Mouse (Mus musculus): ENCODE data around the gene Nhsl1. TPM values are rescaled to one million over a fixed set of nuclear protein-coding genes. Genes with fewer than 3 reads are reported as not detected.

The Nhsl1 gene
- polyA plus RNA-seq, 1 experiment, result 44.6 TPM

GRCm38 (mm10) chr10:18469279-18470135, 150.7 kb downstream of the Nhsl1 start:
- Histone ChIP-seq H3K27ac (ENCODE audit: insufficient read depth, low read depth, low read length) (peak overlapping the region; percentile 93), H3K36me3 (ENCODE audit: control insufficient read depth, insufficient read depth, low read length) (peaks cover 12% of the 10 kb centered on the region), H3K4me3 (ENCODE audit: low read depth, low read length) (peak overlapping the region; percentile 45), H3K27me3 (ENCODE audit: control insufficient read depth, insufficient read depth, low read length) (no peaks in the 10 kb centered on the region), H3K4me1 (ENCODE audit: control insufficient read depth, insufficient read depth, insufficient read length, low read length) (peaks cover 21% of the 10 kb centered on the region)
- 3% methylated on average over 17 of the region's 17 CpGs for WGBS
- TF ChIP-seq CTCF (IDR thresholded peaks at IDR 0.05; ENCODE audit: extremely low read depth, insufficient read length, insufficient replicate concordance, low read depth, low read length), result no peak
- TF ChIP-seq POLR2A (IDR thresholded peaks at IDR 0.05; ENCODE audit: low read depth, low read length), result peak; percentile 91; the same call in 1 of the 2 replicates

- Histone ChIP-seq H3K27ac (ENCODE audit: insufficient read depth, low read depth, low read length) (peak overlapping the region; percentile 93), H3K4me3 (ENCODE audit: low read depth, low read length) (peak overlapping the region; percentile 68), H3K36me3 (ENCODE audit: control insufficient read depth, insufficient read depth, low read length) (peaks cover 12% of the 10 kb centered on the region), H3K4me1 (ENCODE audit: control insufficient read depth, insufficient read depth, insufficient read length, low read length) (peaks cover 13% of the 10 kb centered on the region), H3K27me3 (ENCODE audit: control insufficient read depth, insufficient read depth, low read length) (no peaks in the 10 kb centered on the region)
- TF ChIP-seq POLR2A (IDR thresholded peaks at IDR 0.05; ENCODE audit: low read depth, low read length), result no peak
- no peak for TF ChIP-seq CTCF (IDR thresholded peaks at IDR 0.05; ENCODE audit: extremely low read depth, insufficient read length, insufficient replicate concordance, low read depth, low read length)
- 28% methylated on average over 20 of the region's 20 CpGs for WGBS
Observed at GRCm38 (mm10) chr10:18470351-18471060, 151.7 kb downstream of the Nhsl1 start.

GRCm38 (mm10) chr10:18471648-18472047, 152.9 kb downstream of the Nhsl1 start:
- TF ChIP-seq CTCF (IDR thresholded peaks at IDR 0.05; ENCODE audit: extremely low read depth, insufficient read length, insufficient replicate concordance, low read depth, low read length) (no peak), POLR2A (IDR thresholded peaks at IDR 0.05; ENCODE audit: low read depth, low read length) (peak; percentile 32; the same call in 1 of the 2 replicates)
- 37% methylated on average over 5 of the region's 5 CpGs for WGBS
- Histone ChIP-seq H3K36me3 (ENCODE audit: control insufficient read depth, insufficient read depth, low read length) (peaks cover 12% of the 10 kb centered on the region), H3K4me1 (ENCODE audit: control insufficient read depth, insufficient read depth, insufficient read length, low read length) (peaks cover 9% of the 10 kb centered on the region), H3K27me3 (ENCODE audit: control insufficient read depth, insufficient read depth, low read length) (no peaks in the 10 kb centered on the region), H3K4me3 (ENCODE audit: low read depth, low read length) (no peak overlapping the region), H3K27ac (ENCODE audit: insufficient read depth, low read depth, low read length) (peak overlapping the region; percentile 68; the same call in 1 of the 2 replicates)

- H3K4me3 ChIP-seq (ENCODE audit: low read depth, low read length), result no peak overlapping the region
- no peak overlapping the region for H3K27ac ChIP-seq (ENCODE audit: insufficient read depth, low read depth, low read length)
- peaks cover 5% of the 10 kb centered on the region; the same call in 1 of the 2 replicates for H3K4me1 ChIP-seq (ENCODE audit: control insufficient read depth, insufficient read depth, insufficient read length, low read length)
- H3K36me3 ChIP-seq (ENCODE audit: control insufficient read depth, insufficient read depth, low read length), result peaks cover 23% of the 10 kb centered on the region
- 85% methylated on average over 6 of the region's 6 CpGs for WGBS
- no peaks in the 10 kb centered on the region for H3K27me3 ChIP-seq (ENCODE audit: control insufficient read depth, insufficient read depth, low read length)
- TF ChIP-seq CTCF (IDR thresholded peaks at IDR 0.05; ENCODE audit: extremely low read depth, insufficient read length, insufficient replicate concordance, low read depth, low read length), result no peak
- TF ChIP-seq POLR2A (IDR thresholded peaks at IDR 0.05; ENCODE audit: low read depth, low read length), result no peak
Observed at GRCm38 (mm10) chr10:18475126-18475525, 156.3 kb downstream of the Nhsl1 start.

- H3K4me3 ChIP-seq (ENCODE audit: low read depth, low read length), result no peak overlapping the region
- TF ChIP-seq CTCF (IDR thresholded peaks at IDR 0.05; ENCODE audit: extremely low read depth, insufficient read length, insufficient replicate concordance, low read depth, low read length), result no peak
- no peak for TF ChIP-seq POLR2A (IDR thresholded peaks at IDR 0.05; ENCODE audit: low read depth, low read length)
- H3K27ac ChIP-seq (ENCODE audit: insufficient read depth, low read depth, low read length), result no peak overlapping the region
- peaks cover 23% of the 10 kb centered on the region for H3K36me3 ChIP-seq (ENCODE audit: control insufficient read depth, insufficient read depth, low read length)
- H3K4me1 ChIP-seq (ENCODE audit: control insufficient read depth, insufficient read depth, insufficient read length, low read length), result peaks cover 4% of the 10 kb centered on the region; the same call in 1 of the 2 replicates
- WGBS, result 68% methylated on average over 4 of the region's 4 CpGs
- H3K27me3 ChIP-seq (ENCODE audit: control insufficient read depth, insufficient read depth, low read length), result no peaks in the 10 kb centered on the region
Observed at GRCm38 (mm10) chr10:18478294-18478693, 159.5 kb downstream of the Nhsl1 start.

- 90% methylated on average over 3 of the region's 3 CpGs for WGBS
- no peak overlapping the region for H3K27ac ChIP-seq (ENCODE audit: insufficient read depth, low read depth, low read length)
- no peaks in the 10 kb centered on the region for H3K27me3 ChIP-seq (ENCODE audit: control insufficient read depth, insufficient read depth, low read length)
- H3K36me3 ChIP-seq (ENCODE audit: control insufficient read depth, insufficient read depth, low read length), result peaks cover 18% of the 10 kb centered on the region
- H3K4me3 ChIP-seq (ENCODE audit: low read depth, low read length), result no peak overlapping the region
- peaks cover 5% of the 10 kb centered on the region; the same call in 1 of the 2 replicates for H3K4me1 ChIP-seq (ENCODE audit: control insufficient read depth, insufficient read depth, insufficient read length, low read length)
- TF ChIP-seq POLR2A (IDR thresholded peaks at IDR 0.05; ENCODE audit: low read depth, low read length), result no peak
- TF ChIP-seq CTCF (IDR thresholded peaks at IDR 0.05; ENCODE audit: extremely low read depth, insufficient read length, insufficient replicate concordance, low read depth, low read length), result no peak
Observed at GRCm38 (mm10) chr10:18479285-18479684, 160.5 kb downstream of the Nhsl1 start.

GRCm38 (mm10) chr10:18480836-18481235, 162.1 kb downstream of the Nhsl1 start:
- H3K27me3 ChIP-seq (ENCODE audit: control insufficient read depth, insufficient read depth, low read length), result no peaks in the 10 kb centered on the region
- no peak overlapping the region for H3K27ac ChIP-seq (ENCODE audit: insufficient read depth, low read depth, low read length)
- 75% methylated on average over 10 of the region's 10 CpGs for WGBS
- no peak overlapping the region for H3K4me3 ChIP-seq (ENCODE audit: low read depth, low read length)
- TF ChIP-seq CTCF (IDR thresholded peaks at IDR 0.05; ENCODE audit: extremely low read depth, insufficient read length, insufficient replicate concordance, low read depth, low read length) (no peak), POLR2A (IDR thresholded peaks at IDR 0.05; ENCODE audit: low read depth, low read length) (no peak)
- H3K36me3 ChIP-seq (ENCODE audit: control insufficient read depth, insufficient read depth, low read length), result peaks cover 18% of the 10 kb centered on the region
- peaks cover 9% of the 10 kb centered on the region; the same call in 1 of the 2 replicates for H3K4me1 ChIP-seq (ENCODE audit: control insufficient read depth, insufficient read depth, insufficient read length, low read length)
